Mouse (Mus musculus) limb, embryonic 15.5 days (tissue): Measurements from ENCODE around the gene Crim1. TPM values are rescaled to one million over a fixed set of nuclear protein-coding genes. Genes with fewer than 3 reads are reported as not detected.

Experiments
- ATAC-seq: fragments of 200-750 bp; cut with Nextera tagmentation; 2 replicates; pipeline ENCODE4 v1.8.0; 2017; ENCODE audit warnings: low read depth, moderate TSS enrichment; ENCODE audit not compliant: insufficient number of reproducible peaks, low FRiP score, low TSS enrichment
- H3K27ac ChIP-seq: fragments of 300-500 bp; sonication (generic); 2 replicates; pipeline ENCODE4 v1.5.1; 2015; ENCODE audit warnings: moderate library complexity, mild to moderate bottlenecking, inconsistent platforms
- H3K27me3 ChIP-seq: fragments of 300-500 bp; sonication (generic); 2 replicates; pipeline ENCODE4 v1.6.1; 2015; ENCODE audit warnings: inconsistent platforms
- H3K36me3 ChIP-seq: fragments of 300-500 bp; sonication (generic); 2 replicates; pipeline ENCODE4 v1.6.1; 2015; ENCODE audit warnings: inconsistent platforms
- H3K4me1 ChIP-seq: fragments of 300-500 bp; sonication (generic); 2 replicates; pipeline ENCODE4 v1.6.1; 2015; ENCODE audit warnings: inconsistent platforms
- H3K4me2 ChIP-seq: fragments of 300-500 bp; sonication (generic); 2 replicates; pipeline ENCODE4 v1.6.1; 2015; ENCODE audit warnings: mild to moderate bottlenecking, inconsistent platforms
- H3K4me3 ChIP-seq: fragments of 300-500 bp; sonication (generic); 2 replicates; pipeline ENCODE4 v1.5.1; 2015; ENCODE audit warnings: mild to moderate bottlenecking, inconsistent platforms
- H3K9ac ChIP-seq: fragments of 300-500 bp; sonication (generic); 2 replicates; pipeline ENCODE4 v1.6.1; 2015; ENCODE audit warnings: inconsistent platforms
- H3K9me3 ChIP-seq: fragments of 300-500 bp; sonication (generic); 2 replicates; pipeline ENCODE4 v1.6.1; 2016; ENCODE audit warnings: inconsistent platforms
- WGBS: fragments of 180-500 bp; shearing (Covaris S2); methylation state at CpG from one replicate; pipeline ENCODE4 v1.1.7; 2015; 5-methylcytosine and 5-hydroxymethylcytosine counted together
- polyA plus RNA-seq: library from polyadenylated mRNA; unstranded; fragments of >200 nt; fragmentation: Nextera tagmentation; extraction: Ambion mirVana; gene quantifications from 2 replicates; pipeline ENCODE4 v1.2.1, GENCODE M21; 2015

Crim1 gene
- 5.3 and 7.0 TPM in 2 replicates for polyA plus RNA-seq

DNA sequence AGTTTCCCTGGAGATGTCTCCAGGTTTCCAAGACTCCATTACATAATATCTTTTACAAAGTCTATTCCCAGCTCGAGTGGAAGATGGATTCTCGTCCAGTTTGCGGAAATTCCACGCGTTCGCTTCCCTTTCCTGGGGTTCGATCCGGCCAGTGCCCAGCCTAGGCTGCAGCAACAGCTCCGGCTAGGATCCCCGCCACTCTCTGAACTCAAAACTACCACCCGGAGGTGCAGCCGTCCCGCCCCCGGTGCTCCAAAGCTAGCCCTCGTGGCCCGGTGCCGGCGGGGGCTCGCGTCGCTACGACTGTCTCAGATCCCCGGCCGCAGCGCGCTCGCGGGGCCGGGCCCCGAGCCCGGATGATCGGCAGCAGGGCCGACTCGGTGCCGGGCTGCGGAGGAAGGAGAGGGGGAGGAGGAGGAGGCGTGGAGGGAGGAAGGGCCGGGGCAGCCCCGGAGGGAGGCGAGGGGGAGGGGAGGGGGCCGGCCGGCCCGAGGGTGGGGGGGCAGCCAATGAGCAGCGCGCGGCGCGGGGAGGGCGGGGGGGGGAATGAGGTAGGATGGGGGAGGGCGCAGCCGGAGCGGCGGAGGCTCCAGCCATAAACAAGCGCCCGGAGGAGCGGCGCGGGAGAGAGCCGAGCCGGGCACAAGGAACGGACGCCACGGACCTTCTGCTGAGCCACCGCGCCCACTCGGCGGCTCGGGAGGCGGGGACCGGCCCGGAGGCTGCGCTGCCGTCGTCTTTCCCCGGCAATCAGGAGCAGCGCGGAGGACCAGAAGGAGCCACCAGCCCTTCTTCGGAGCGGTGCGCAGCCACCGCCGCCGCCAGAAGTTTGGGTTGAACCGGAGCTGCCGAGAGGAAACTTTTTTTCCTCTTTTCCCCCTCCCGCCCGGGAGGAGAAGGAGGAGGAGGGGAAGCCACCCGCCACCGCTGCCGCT lies at the start of gene Crim1:
Gene Crim1, plus strand, starts transcription at position 623 of the 935 bp plus-strand sequence.
- ATAC-seq: peak; percentile 86

DNA sequence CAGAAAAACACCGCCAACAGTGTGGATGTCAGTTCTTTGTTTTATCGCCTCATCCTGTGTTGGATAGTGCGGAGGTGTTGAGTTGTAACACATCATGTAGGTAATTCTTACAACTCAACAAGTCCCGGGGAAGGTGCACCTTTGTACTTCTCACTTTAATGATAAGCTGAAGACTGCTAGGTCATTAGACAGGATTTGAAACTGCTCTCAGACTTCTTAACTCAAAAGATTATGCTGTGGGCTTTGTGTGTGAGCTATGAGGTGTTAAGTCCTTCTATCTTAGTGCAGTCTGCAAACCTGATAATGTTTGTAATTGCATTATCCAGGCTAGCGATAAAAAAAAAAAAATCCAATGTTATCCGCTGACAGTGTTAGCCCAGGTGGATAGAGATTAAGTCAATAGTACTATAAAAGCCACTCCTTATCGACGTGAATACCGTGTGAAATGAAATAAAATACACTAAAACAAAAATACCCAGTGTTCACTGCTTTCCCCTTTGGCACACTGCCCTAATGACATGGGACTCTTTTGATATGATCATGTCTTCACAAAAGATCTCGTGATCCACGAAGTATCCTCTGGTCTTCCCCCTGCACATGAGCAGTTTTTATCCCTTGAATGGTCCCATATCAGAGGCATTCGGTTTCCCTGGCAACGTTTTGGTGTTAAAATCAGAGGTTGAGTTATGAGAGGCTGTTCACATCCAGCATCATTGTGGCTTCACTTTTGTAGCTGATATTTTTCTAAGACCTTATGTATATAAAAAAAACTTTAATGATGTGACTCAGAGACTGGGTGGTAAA lies 48.4 kb upstream of the Crim1 start:
- H3K27ac ChIP-seq: no peak overlapping the region
- no peak overlapping the region for H3K9ac ChIP-seq
- WGBS: 86% methylated on average over 13 of the region's 13 CpGs
- H3K36me3 ChIP-seq: no peaks in the 10 kb centered on the region
- no peak for ATAC-seq
- H3K9me3 ChIP-seq: no peaks in the 10 kb centered on the region
- no peak overlapping the region for H3K4me2 ChIP-seq
- no peak overlapping the region for H3K4me3 ChIP-seq
- no peaks in the 10 kb centered on the region for H3K27me3 ChIP-seq
- H3K4me1 ChIP-seq: no peaks in the 10 kb centered on the region

More for the DNA sequence above, at the start of gene Crim1:
- peak within 1 kb of the TSS; percentile 78 for H3K9ac ChIP-seq
- H3K27me3 ChIP-seq: no peaks in the 10 kb centered on the region
- whole genome bisulfite sequencing: under 1% methylated on average over 55 of the region's 90 CpGs
- no peaks in the 10 kb centered on the region for H3K36me3 ChIP-seq
- H3K9me3 ChIP-seq: no peaks in the 10 kb centered on the region
- H3K4me1 ChIP-seq: peaks cover 34% of the 10 kb centered on the region
- H3K4me3 ChIP-seq: peak within 1 kb of the TSS; percentile 88
- peak within 1 kb of the TSS; percentile 98 for H3K27ac ChIP-seq
- H3K4me2 ChIP-seq: peak within 1 kb of the TSS; percentile 97

- H3K27me3 ChIP-seq: no peaks in the 10 kb centered on the region
- H3K4me3 ChIP-seq: no peak overlapping the region
- H3K27ac ChIP-seq: no peak overlapping the region
- no peak overlapping the region for H3K9ac ChIP-seq
- H3K9me3 ChIP-seq: no peaks in the 10 kb centered on the region
- no peak overlapping the region for H3K4me2 ChIP-seq
- no peaks in the 10 kb centered on the region for H3K4me1 ChIP-seq
- no peaks in the 10 kb centered on the region for H3K36me3 ChIP-seq
- 32% methylated on average over 5 of the region's 5 CpGs for WGBS
- ATAC-seq: no peak
Measured at GRCm38 (mm10) chr17:78163278-78163677, 36.8 kb upstream of the Crim1 start.

GRCm38 (mm10) chr17:78163724-78164236 lies 36.3 kb upstream of the Crim1 start:
- no peak overlapping the region for H3K9ac ChIP-seq
- H3K27ac ChIP-seq: no peak overlapping the region
- no peaks in the 10 kb centered on the region for H3K4me1 ChIP-seq
- no peak overlapping the region for H3K4me3 ChIP-seq
- H3K4me2 ChIP-seq: no peak overlapping the region
- no peaks in the 10 kb centered on the region for H3K36me3 ChIP-seq
- 80% methylated on average over 10 of the region's 10 CpGs for WGBS
- ATAC-seq: no peak
- no peaks in the 10 kb centered on the region for H3K9me3 ChIP-seq
- H3K27me3 ChIP-seq: no peaks in the 10 kb centered on the region

DNA sequence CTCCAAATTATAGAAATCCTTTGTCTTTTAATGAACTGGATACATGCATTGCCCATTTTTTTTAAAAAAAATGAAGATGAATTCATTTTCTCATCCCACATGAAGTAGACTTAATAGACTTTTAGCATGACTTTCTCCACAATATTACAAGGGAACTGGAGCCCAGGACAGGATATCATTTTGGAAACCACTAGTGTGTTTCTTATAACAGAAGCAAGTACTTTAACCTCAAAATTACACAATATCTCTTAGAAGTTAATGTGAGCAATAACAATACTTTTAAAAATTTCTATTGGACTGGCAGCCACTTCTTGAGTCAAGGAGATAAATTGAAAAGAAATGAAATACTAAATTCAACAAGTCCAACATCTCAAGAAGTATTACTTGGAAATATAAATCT lies 34.2 kb upstream of the Crim1 start:
- ATAC-seq: no peak
- Histone ChIP-seq H3K4me1 (no peaks in the 10 kb centered on the region), H3K27ac (no peak overlapping the region), H3K27me3 (no peaks in the 10 kb centered on the region), H3K9ac (no peak overlapping the region), H3K4me3 (no peak overlapping the region), H3K36me3 (no peaks in the 10 kb centered on the region), H3K4me2 (no peak overlapping the region), H3K9me3 (no peaks in the 10 kb centered on the region)

DNA sequence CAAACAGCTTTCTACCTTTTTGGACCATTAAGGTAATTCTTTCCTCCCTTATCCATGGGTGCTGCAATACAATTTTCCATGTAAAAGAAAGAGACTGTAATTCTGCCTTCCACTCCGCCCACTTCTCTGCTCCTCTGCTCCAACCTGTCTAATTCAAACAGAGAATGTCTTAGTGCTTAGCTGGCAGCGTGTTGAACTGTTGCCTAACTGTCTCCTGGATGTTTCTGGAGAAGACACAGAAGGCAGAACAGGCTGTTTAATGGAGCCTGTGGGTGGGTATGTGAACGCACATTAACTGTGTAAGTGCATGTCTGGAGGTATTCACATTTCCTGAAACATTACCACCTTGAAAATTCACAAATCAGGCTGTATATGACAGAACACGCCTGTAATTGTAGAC lies 33.5 kb upstream of the Crim1 start:
- 61% methylated on average over 4 of the region's 4 CpGs for WGBS
- no peaks in the 10 kb centered on the region for H3K4me1 ChIP-seq
- ATAC-seq: no peak

GRCm38 (mm10) chr17:78172371-78172770 lies 27.7 kb upstream of the Crim1 start:
- H3K27me3 ChIP-seq: no peaks in the 10 kb centered on the region
- H3K27ac ChIP-seq: no peak overlapping the region
- H3K9ac ChIP-seq: no peak overlapping the region
- 67% methylated on average over 2 of the region's 2 CpGs for WGBS
- H3K4me3 ChIP-seq: no peak overlapping the region
- H3K9me3 ChIP-seq: no peaks in the 10 kb centered on the region
- no peaks in the 10 kb centered on the region for H3K4me1 ChIP-seq
- H3K36me3 ChIP-seq: no peaks in the 10 kb centered on the region
- no peak for ATAC-seq
- H3K4me2 ChIP-seq: no peak overlapping the region

More for the DNA sequence above, 33.5 kb upstream of the Crim1 start:
- Histone ChIP-seq H3K9me3 (no peaks in the 10 kb centered on the region), H3K27me3 (no peaks in the 10 kb centered on the region), H3K27ac (no peak overlapping the region), H3K36me3 (no peaks in the 10 kb centered on the region), H3K4me2 (no peak overlapping the region), H3K9ac (no peak overlapping the region), H3K4me3 (no peak overlapping the region)

DNA sequence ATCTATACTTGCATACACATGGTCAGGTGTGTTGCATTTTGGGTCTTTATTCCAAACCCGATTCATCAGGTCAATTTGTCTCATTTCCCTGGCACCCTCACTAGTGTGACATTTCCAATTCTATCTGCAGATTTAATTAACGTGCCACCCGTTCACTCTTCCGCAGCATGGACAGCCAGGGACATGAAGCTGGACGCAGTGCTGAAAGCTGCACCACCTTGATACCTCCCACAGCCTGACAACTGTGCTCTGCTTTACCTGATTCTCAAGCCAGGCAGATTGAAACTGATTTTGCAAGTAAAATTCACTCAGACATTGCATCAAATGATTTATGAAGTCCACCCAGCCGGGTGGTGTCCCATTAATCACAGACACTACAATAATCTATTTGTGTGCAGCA lies 19.3 kb upstream of the Crim1 start:
- H3K4me1 ChIP-seq: no peaks in the 10 kb centered on the region
- no peak overlapping the region for H3K4me3 ChIP-seq
- no peaks in the 10 kb centered on the region for H3K36me3 ChIP-seq
- no peaks in the 10 kb centered on the region for H3K9me3 ChIP-seq
- no peak overlapping the region for H3K9ac ChIP-seq
- no peak for ATAC-seq
- no peaks in the 10 kb centered on the region for H3K27me3 ChIP-seq
- 78% methylated on average over 6 of the region's 6 CpGs for WGBS
- H3K27ac ChIP-seq: no peak overlapping the region
- H3K4me2 ChIP-seq: no peak overlapping the region

DNA sequence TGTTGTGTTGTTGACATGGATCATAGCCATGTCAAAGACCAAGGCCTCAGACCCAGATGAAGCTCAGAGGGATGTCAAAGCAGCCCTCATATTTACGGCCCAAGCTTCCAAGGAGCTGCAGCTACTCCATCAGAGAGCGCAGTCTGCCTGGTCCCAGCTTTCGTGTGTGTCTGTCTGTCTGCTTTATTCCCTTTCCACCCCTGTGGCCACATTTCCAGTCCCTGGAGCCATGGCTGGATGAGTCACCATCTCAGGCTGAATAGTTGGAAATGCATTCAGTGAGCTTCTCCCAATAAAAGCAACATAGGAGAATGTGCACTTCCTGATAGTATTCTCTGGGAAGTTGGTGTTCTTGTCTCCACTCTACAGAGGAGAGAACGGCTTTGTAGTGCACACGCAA lies 3.9 kb upstream of the Crim1 start:
- WGBS: 88% methylated on average over 5 of the region's 5 CpGs

DNA sequence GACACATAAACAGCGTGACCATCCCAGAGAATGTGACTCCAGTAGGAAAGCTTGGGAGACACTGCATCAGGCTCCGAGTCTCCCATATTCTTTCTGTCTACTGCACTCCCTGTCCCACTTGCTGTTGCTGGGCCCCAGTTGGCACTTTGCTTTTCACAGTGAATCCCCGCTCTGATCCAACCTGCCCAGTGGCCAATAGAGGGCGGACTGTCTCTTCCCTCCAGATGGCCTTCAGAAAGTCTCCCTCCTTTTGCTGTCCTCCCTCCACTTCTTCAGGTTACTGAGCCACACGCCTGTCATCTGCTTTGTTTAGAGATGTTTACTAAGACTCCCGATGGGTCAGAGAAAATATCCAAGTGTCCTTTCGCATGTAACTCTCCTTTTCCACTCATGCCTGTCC lies 2.9 kb upstream of the Crim1 start:
- 27% methylated on average over 7 of the region's 7 CpGs for WGBS

More for the DNA sequence above, 3.9 kb upstream of the Crim1 start:
- Histone ChIP-seq H3K4me1 (peaks cover 8% of the 10 kb centered on the region), H3K27me3 (no peaks in the 10 kb centered on the region), H3K4me3 (no peak overlapping the region), H3K36me3 (no peaks in the 10 kb centered on the region), H3K9me3 (no peaks in the 10 kb centered on the region), H3K27ac (no peak overlapping the region), H3K9ac (no peak overlapping the region), H3K4me2 (no peak overlapping the region)
- no peak for ATAC-seq

GRCm38 (mm10) chr17:78198140-78198539 lies 1.9 kb upstream of the Crim1 start:
- Histone ChIP-seq H3K27ac (no peak overlapping the region), H3K36me3 (no peaks in the 10 kb centered on the region), H3K4me3 (no peak overlapping the region), H3K4me2 (no peak overlapping the region), H3K9me3 (no peaks in the 10 kb centered on the region), H3K4me1 (peaks cover 27% of the 10 kb centered on the region), H3K9ac (no peak overlapping the region), H3K27me3 (no peaks in the 10 kb centered on the region)
- 41% methylated on average over 4 of the region's 4 CpGs for WGBS
- ATAC-seq: no peak

More for the DNA sequence above, 2.9 kb upstream of the Crim1 start:
- H3K27me3 ChIP-seq: no peaks in the 10 kb centered on the region
- H3K27ac ChIP-seq: no peak overlapping the region
- H3K9ac ChIP-seq: no peak overlapping the region
- no peaks in the 10 kb centered on the region for H3K36me3 ChIP-seq
- H3K4me2 ChIP-seq: no peak overlapping the region
- H3K4me1 ChIP-seq: peaks cover 17% of the 10 kb centered on the region
- ATAC-seq: no peak
- H3K4me3 ChIP-seq: no peak overlapping the region
- H3K9me3 ChIP-seq: no peaks in the 10 kb centered on the region

DNA sequence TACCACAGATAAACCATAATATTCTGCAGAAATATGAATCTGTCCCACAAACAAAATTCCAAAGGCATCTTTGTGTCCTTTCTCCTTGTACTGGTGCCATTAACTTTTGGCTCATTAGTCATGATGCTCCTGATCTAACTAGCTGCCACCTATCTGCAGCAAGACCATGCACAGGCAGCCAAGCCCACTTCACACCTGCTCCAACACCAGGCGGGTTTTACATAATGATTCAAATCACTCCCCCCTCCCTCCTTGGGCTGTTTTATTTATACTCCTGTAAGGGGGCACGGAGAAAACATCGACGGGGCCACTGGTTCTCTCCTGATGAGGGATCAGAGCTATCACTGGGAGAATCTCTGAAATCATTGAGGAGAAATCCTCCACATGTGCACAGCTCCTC lies 1.2 kb upstream of the Crim1 start:
- no peak overlapping the region for H3K9ac ChIP-seq
- no peaks in the 10 kb centered on the region for H3K27me3 ChIP-seq
- no peaks in the 10 kb centered on the region for H3K9me3 ChIP-seq
- WGBS: 11% methylated on average over 4 of the region's 4 CpGs
- peaks cover 28% of the 10 kb centered on the region for H3K4me1 ChIP-seq
- no peak for ATAC-seq
- H3K4me2 ChIP-seq: peak overlapping the region; percentile 97
- no peak overlapping the region for H3K27ac ChIP-seq
- no peaks in the 10 kb centered on the region for H3K36me3 ChIP-seq
- peak overlapping the region; percentile 88 for H3K4me3 ChIP-seq
